Mouse (Mus musculus): ENCODE results near the gene Olfr1094. TPM values are rescaled to one million over a fixed set of nuclear protein-coding genes. Genes with fewer than 3 reads are reported as not detected.

Gene Olfr1094
- total RNA-seq (2014; rRNA removed) (not detected in 2 replicates), polyA plus RNA-seq (2012; rRNA removed) (not detected in 2 replicates)

GRCm38 (mm10) chr2:86824363-86824762, at the start of gene Olfr1094:
Olfr1094 (plus strand) TSS chr2:86824663.
- Histone ChIP-seq H3K79me2 (ENCODE audit: control insufficient read depth, insufficient read depth, low read length) (no peaks in the 10 kb centered on the region), H3K9ac (ENCODE audit: low read depth, low read length) (no peak within 1 kb of the TSS), H3K4me3 (ENCODE audit: insufficient read depth, low read depth, low read length) (no peak within 1 kb of the TSS), H3K27me3 (ENCODE audit: control insufficient read depth, insufficient read depth, low read length) (no peaks in the 10 kb centered on the region), H3K4me1 (ENCODE audit: control insufficient read depth, insufficient read depth, low read length) (no peaks in the 10 kb centered on the region), H3K27ac (replicated peaks; ENCODE audit: insufficient read depth, low read depth, low read length) (no peak within 1 kb of the TSS), H3K36me3 (ENCODE audit: control insufficient read depth, insufficient read depth, low read length) (no peaks in the 10 kb centered on the region)
- TF ChIP-seq CTCF (IDR thresholded peaks at IDR 0.05; ENCODE audit: low read depth, low read length) = no peak
- no peak for TF ChIP-seq POLR2A (IDR thresholded peaks at IDR 0.05; ENCODE audit: extremely low read depth, insufficient read depth, low read length)
- no peak for DNase-seq (ENCODE audit: extremely low read depth, low read depth, low spot score)

GRCm38 (mm10) chr2:86782179-86782578, 42.3 kb upstream of the Olfr1094 start, which contains the start of gene Olfr1093:
Olfr1093 (plus strand) TSS chr2:86782479.
- WGBS = 75% methylated on average over 2 of the region's 2 CpGs

GRCm38 (mm10) chr2:86809918-86810317, 14.5 kb upstream of the Olfr1094 start, which contains the start of gene Olfr141:
Olfr141 (minus strand) TSS chr2:86810018.
- no peaks in the 10 kb centered on the region for H3K79me2 ChIP-seq (ENCODE audit: control insufficient read depth, insufficient read depth, low read length)
- no peaks in the 10 kb centered on the region for H3K27me3 ChIP-seq (ENCODE audit: control insufficient read depth, insufficient read depth, low read length)
- no peak within 1 kb of the TSS for H3K4me3 ChIP-seq (ENCODE audit: insufficient read depth, low read depth, low read length)
- no peaks in the 10 kb centered on the region for H3K36me3 ChIP-seq (ENCODE audit: control insufficient read depth, insufficient read depth, low read length)
- no peak within 1 kb of the TSS for H3K27ac ChIP-seq (replicated peaks; ENCODE audit: insufficient read depth, low read depth, low read length)
- no peak for DNase-seq (ENCODE audit: extremely low read depth, low read depth, low spot score)
- no peak within 1 kb of the TSS for H3K9ac ChIP-seq (ENCODE audit: low read depth, low read length)
- H3K4me1 ChIP-seq (ENCODE audit: control insufficient read depth, insufficient read depth, low read length) = no peaks in the 10 kb centered on the region
- TF ChIP-seq POLR2A (IDR thresholded peaks at IDR 0.05; ENCODE audit: extremely low read depth, insufficient read depth, low read length) (no peak), CTCF (IDR thresholded peaks at IDR 0.05; ENCODE audit: low read depth, low read length) (no peak)

More at GRCm38 (mm10) chr2:86782179-86782578, 42.3 kb upstream of the Olfr1094 start, which contains the start of gene Olfr1093:
- no peaks in the 10 kb centered on the region for H3K79me2 ChIP-seq (ENCODE audit: control insufficient read depth, insufficient read depth, low read length)
- no peak for DNase-seq (ENCODE audit: extremely low read depth, low read depth, low spot score)
- TF ChIP-seq CTCF (IDR thresholded peaks at IDR 0.05; ENCODE audit: low read depth, low read length) = no peak
- no peak for TF ChIP-seq POLR2A (IDR thresholded peaks at IDR 0.05; ENCODE audit: extremely low read depth, insufficient read depth, low read length)
- H3K9ac ChIP-seq (ENCODE audit: low read depth, low read length) = no peak within 1 kb of the TSS
- H3K27ac ChIP-seq (replicated peaks; ENCODE audit: insufficient read depth, low read depth, low read length) = no peak within 1 kb of the TSS
- no peaks in the 10 kb centered on the region for H3K27me3 ChIP-seq (ENCODE audit: control insufficient read depth, insufficient read depth, low read length)
- no peak within 1 kb of the TSS for H3K4me3 ChIP-seq (ENCODE audit: insufficient read depth, low read depth, low read length)
- H3K4me1 ChIP-seq (ENCODE audit: control insufficient read depth, insufficient read depth, low read length) = no peaks in the 10 kb centered on the region
- no peaks in the 10 kb centered on the region for H3K36me3 ChIP-seq (ENCODE audit: control insufficient read depth, insufficient read depth, low read length)

GRCm38 (mm10) chr2:86851596-86851995, 27.1 kb downstream of the Olfr1094 start, which contains the start of gene Olfr1095:
Olfr1095 (minus strand) TSS chr2:86851696.
- Histone ChIP-seq H3K79me2 (ENCODE audit: control insufficient read depth, insufficient read depth, low read length) (no peaks in the 10 kb centered on the region), H3K4me3 (ENCODE audit: insufficient read depth, low read depth, low read length) (no peak within 1 kb of the TSS), H3K27me3 (ENCODE audit: control insufficient read depth, insufficient read depth, low read length) (no peaks in the 10 kb centered on the region), H3K9ac (ENCODE audit: low read depth, low read length) (no peak within 1 kb of the TSS), H3K4me1 (ENCODE audit: control insufficient read depth, insufficient read depth, low read length) (no peaks in the 10 kb centered on the region), H3K27ac (replicated peaks; ENCODE audit: insufficient read depth, low read depth, low read length) (no peak within 1 kb of the TSS), H3K36me3 (ENCODE audit: control insufficient read depth, insufficient read depth, low read length) (no peaks in the 10 kb centered on the region)
- 80% methylated on average over 3 of the region's 3 CpGs for WGBS
- TF ChIP-seq CTCF (IDR thresholded peaks at IDR 0.05; ENCODE audit: low read depth, low read length) (no peak), POLR2A (IDR thresholded peaks at IDR 0.05; ENCODE audit: extremely low read depth, insufficient read depth, low read length) (no peak)
- no peak for DNase-seq (ENCODE audit: extremely low read depth, low read depth, low spot score)

- TF ChIP-seq CTCF (IDR thresholded peaks at IDR 0.05; ENCODE audit: low read depth, low read length) (no peak), POLR2A (IDR thresholded peaks at IDR 0.05; ENCODE audit: extremely low read depth, insufficient read depth, low read length) (no peak)
- H3K4me3 ChIP-seq (ENCODE audit: insufficient read depth, low read depth, low read length) = no peak within 1 kb of the TSS
- H3K79me2 ChIP-seq (ENCODE audit: control insufficient read depth, insufficient read depth, low read length) = no peaks in the 10 kb centered on the region
- no peak within 1 kb of the TSS for H3K27ac ChIP-seq (replicated peaks; ENCODE audit: insufficient read depth, low read depth, low read length)
- WGBS = 49% methylated on average over 1 of the region's 1 CpGs
- no peak within 1 kb of the TSS for H3K9ac ChIP-seq (ENCODE audit: low read depth, low read length)
- H3K27me3 ChIP-seq (ENCODE audit: control insufficient read depth, insufficient read depth, low read length) = no peaks in the 10 kb centered on the region
- no peaks in the 10 kb centered on the region for H3K4me1 ChIP-seq (ENCODE audit: control insufficient read depth, insufficient read depth, low read length)
- no peak for DNase-seq (ENCODE audit: extremely low read depth, low read depth, low spot score)
- H3K36me3 ChIP-seq (ENCODE audit: control insufficient read depth, insufficient read depth, low read length) = no peaks in the 10 kb centered on the region
Measured at GRCm38 (mm10) chr2:86874702-86875101, 50.2 kb downstream of the Olfr1094 start, which contains the start of gene Gm13723. Gm13723 (minus strand) TSS chr2:86874802.

Other genes starting within 250 kb of the Olfr1094 start
- not detected in 2 replicates for gene Olfr1082, start 225.7 kb upstream of the Olfr1094 start, total RNA-seq (2014; rRNA removed)
- not detected in 2 replicates for gene Olfr1082, start 225.7 kb upstream of the Olfr1094 start, polyA plus RNA-seq (2012; rRNA removed)
- not detected in 2 replicates for gene Olfr1084, start 184.9 kb upstream of the Olfr1094 start, total RNA-seq (2014; rRNA removed)
- gene Olfr1084, start 184.9 kb upstream of the Olfr1094 start, polyA plus RNA-seq (2012; rRNA removed) = not detected in 2 replicates
- gene Olfr1085, start 162.6 kb upstream of the Olfr1094 start, total RNA-seq (2014; rRNA removed) = not detected in 2 replicates
- not detected in 2 replicates for gene Olfr1085, start 162.6 kb upstream of the Olfr1094 start, polyA plus RNA-seq (2012; rRNA removed)
- not detected in 2 replicates for gene Olfr1086, start 144.6 kb upstream of the Olfr1094 start, total RNA-seq (2014; rRNA removed)
- not detected in 2 replicates for gene Olfr1086, start 144.6 kb upstream of the Olfr1094 start, polyA plus RNA-seq (2012; rRNA removed)
- gene Olfr1087, start 126.3 kb upstream of the Olfr1094 start, total RNA-seq (2014; rRNA removed) = not detected in 2 replicates
- not detected in 2 replicates for gene Olfr1087, start 126.3 kb upstream of the Olfr1094 start, polyA plus RNA-seq (2012; rRNA removed)
- gene Olfr1089, start 91.0 kb upstream of the Olfr1094 start, total RNA-seq (2014; rRNA removed) = not detected in 2 replicates
- not detected in 2 replicates for gene Olfr1089, start 91.0 kb upstream of the Olfr1094 start, polyA plus RNA-seq (2012; rRNA removed)
- gene Olfr1090, start 65.7 kb upstream of the Olfr1094 start, total RNA-seq (2014; rRNA removed) = not detected in 2 replicates
- gene Olfr1090, start 65.7 kb upstream of the Olfr1094 start, polyA plus RNA-seq (2012; rRNA removed) = not detected in 2 replicates
- not detected in 2 replicates for gene Olfr1093, start 42.2 kb upstream of the Olfr1094 start, total RNA-seq (2014; rRNA removed)
- gene Olfr1093, start 42.2 kb upstream of the Olfr1094 start, polyA plus RNA-seq (2012; rRNA removed) = not detected in 2 replicates
- not detected in 2 replicates for gene Olfr141, start 14.6 kb upstream of the Olfr1094 start, total RNA-seq (2014; rRNA removed)
- gene Olfr141, start 14.6 kb upstream of the Olfr1094 start, polyA plus RNA-seq (2012; rRNA removed) = not detected in 2 replicates
- not detected in 2 replicates for gene Olfr1095, start 27.0 kb downstream of the Olfr1094 start, total RNA-seq (2014; rRNA removed)
- gene Olfr1095, start 27.0 kb downstream of the Olfr1094 start, polyA plus RNA-seq (2012; rRNA removed) = not detected in 2 replicates
- gene Gm13723, start 50.1 kb downstream of the Olfr1094 start, total RNA-seq (2014; rRNA removed) = not detected in 2 replicates
- not detected in 2 replicates for gene Gm13723, start 50.1 kb downstream of the Olfr1094 start, polyA plus RNA-seq (2012; rRNA removed)
- not detected in 2 replicates for gene Olfr1097, start 67.6 kb downstream of the Olfr1094 start, total RNA-seq (2014; rRNA removed)
- not detected in 2 replicates for gene Olfr1097, start 67.6 kb downstream of the Olfr1094 start, polyA plus RNA-seq (2012; rRNA removed)
- gene Olfr1098, start 99.9 kb downstream of the Olfr1094 start, total RNA-seq (2014; rRNA removed) = not detected in 2 replicates
- not detected in 2 replicates for gene Olfr1098, start 99.9 kb downstream of the Olfr1094 start, polyA plus RNA-seq (2012; rRNA removed)
- not detected in 2 replicates for gene Olfr1099, start 136.0 kb downstream of the Olfr1094 start, total RNA-seq (2014; rRNA removed)
- gene Olfr1099, start 136.0 kb downstream of the Olfr1094 start, polyA plus RNA-seq (2012; rRNA removed) = not detected in 2 replicates
- gene Olfr1100, start 155.3 kb downstream of the Olfr1094 start, total RNA-seq (2014; rRNA removed) = not detected in 2 replicates
- gene Olfr1100, start 155.3 kb downstream of the Olfr1094 start, polyA plus RNA-seq (2012; rRNA removed) = not detected in 2 replicates
- gene Olfr1101, start 166.6 kb downstream of the Olfr1094 start, total RNA-seq (2014; rRNA removed) = not detected in 2 replicates
- not detected in 2 replicates for gene Olfr1101, start 166.6 kb downstream of the Olfr1094 start, polyA plus RNA-seq (2012; rRNA removed)
- gene Olfr1102, start 173.7 kb downstream of the Olfr1094 start, total RNA-seq (2014; rRNA removed) = not detected in 2 replicates
- not detected in 2 replicates for gene Olfr1102, start 173.7 kb downstream of the Olfr1094 start, polyA plus RNA-seq (2012; rRNA removed)
- not detected in 2 replicates for gene Olfr1104, start 202.4 kb downstream of the Olfr1094 start, total RNA-seq (2014; rRNA removed)
- not detected in 2 replicates for gene Olfr1104, start 202.4 kb downstream of the Olfr1094 start, polyA plus RNA-seq (2012; rRNA removed)
- gene Olfr1105, start 211.9 kb downstream of the Olfr1094 start, total RNA-seq (2014; rRNA removed) = not detected in 2 replicates
- not detected in 2 replicates for gene Olfr1105, start 211.9 kb downstream of the Olfr1094 start, polyA plus RNA-seq (2012; rRNA removed)
- gene Olfr1106, start 227.6 kb downstream of the Olfr1094 start, total RNA-seq (2014; rRNA removed) = not detected in 2 replicates
- gene Olfr1106, start 227.6 kb downstream of the Olfr1094 start, polyA plus RNA-seq (2012; rRNA removed) = not detected in 2 replicates